Mouse (Mus musculus) adrenal gland, postnatal 25 days (tissue): ENCODE data around the gene Ntpcr. TPM values are rescaled to one million over a fixed set of nuclear protein-coding genes. Genes with fewer than 3 reads are reported as not detected.

Experiments
- DNase-seq: peaks from one replicate; pipeline ENCODE4 v3.0.0; 2021; ENCODE audit warnings: mixed read lengths
- long read RNA-seq: library from polyadenylated mRNA; stranded (forward); transcript quantifications from one replicate; pipeline ENCODE4 v2.0.0, GENCODE M21; 2021
- total RNA-seq: library from RNA; stranded (reverse); gene quantifications from 2 replicates; pipeline ENCODE4 v1.2.3, GENCODE M21; 2021

The Ntpcr gene
- 16.1 and 25.7 TPM in 2 replicates for total RNA-seq
- long read RNA-seq, transcript Ntpcr-201 (5 exons, 1,155 nt), result major isoform, 10 of 24 reads
- long read RNA-seq, partial matches to known transcripts, result 1 of 24 reads
- long read RNA-seq, other reads (novel, unspliced or antisense), result 10 of 24 reads

DNA sequence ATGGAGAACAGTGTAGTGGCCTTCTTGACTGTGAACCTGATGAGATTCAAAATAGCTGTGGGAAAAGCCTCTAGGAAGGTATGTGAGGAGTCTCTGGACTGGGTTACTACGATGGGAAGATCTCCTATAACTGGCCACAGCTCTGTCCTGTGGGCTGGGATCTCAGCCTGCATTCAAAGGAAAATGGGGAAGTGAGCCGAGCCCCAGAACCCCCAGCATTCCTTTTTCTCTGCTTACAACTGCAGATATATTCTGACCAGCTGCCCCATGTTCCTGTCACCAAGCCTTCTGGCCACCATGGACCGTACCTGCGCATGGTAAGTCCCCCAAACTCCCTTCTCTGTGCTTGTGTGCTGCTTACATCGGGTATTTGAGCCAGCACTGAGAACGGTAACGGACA lies at the start of gene Ntpcr:
Gene Ntpcr, plus strand, starts transcription at position 218 of the 400 bp plus-strand sequence.
- no peak for DNase-seq

DNA sequence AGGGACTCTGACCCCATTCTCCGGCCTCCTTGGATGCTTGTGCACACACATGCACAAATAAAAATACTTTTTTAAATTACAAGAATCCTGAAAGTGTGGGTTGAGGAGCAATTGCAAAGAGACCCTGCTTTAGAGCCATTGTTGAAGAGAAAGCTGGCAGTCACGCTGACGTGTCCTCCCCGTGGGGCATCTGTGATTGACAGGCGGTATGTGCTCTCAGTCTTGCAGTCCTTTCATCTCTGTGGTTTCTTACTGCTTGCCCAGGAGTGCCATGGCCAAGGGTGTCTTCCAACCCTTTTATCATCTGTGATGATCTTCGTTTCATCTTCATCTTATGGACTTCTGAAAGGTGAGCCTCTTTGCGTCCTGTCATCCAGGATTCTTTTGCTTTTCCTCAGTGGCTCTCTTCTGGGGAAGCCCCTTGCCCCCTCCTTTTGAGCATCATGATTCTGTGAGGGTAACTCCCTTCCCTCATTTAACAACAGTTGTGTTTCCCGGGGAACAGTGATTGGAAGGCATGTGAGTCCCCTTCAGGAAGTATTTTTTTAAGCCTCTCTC lies 48.8 kb upstream of the Ntpcr start:
- DNase-seq, result no peak

DNA sequence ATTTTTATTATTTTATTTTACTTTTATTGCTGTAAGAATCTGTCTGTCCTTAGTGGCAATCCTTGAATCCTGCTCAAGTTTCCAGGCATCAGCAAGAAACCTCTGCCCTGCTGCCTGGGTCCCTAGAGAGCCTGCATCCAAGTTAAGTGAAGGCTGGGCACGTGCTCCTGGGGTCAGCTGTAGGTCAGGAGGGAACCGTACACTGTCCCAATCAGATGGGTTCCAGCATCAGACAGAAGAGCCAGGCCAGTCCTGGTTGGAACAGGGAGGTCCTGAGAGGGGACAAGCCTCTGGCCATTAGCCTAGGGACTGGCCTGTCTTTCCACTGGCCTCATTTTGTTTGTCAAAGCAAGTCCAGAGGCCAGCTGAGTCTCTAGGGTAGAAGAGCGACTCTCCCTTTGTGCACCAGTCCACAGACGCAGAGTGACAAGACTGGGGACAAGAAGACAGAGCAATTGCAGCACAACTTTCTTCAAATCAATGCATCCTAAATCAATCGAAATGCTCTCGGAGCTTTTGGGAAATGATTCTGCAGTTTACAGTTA lies 44.5 kb upstream of the Ntpcr start:
- DNase-seq, result no peak

DNA sequence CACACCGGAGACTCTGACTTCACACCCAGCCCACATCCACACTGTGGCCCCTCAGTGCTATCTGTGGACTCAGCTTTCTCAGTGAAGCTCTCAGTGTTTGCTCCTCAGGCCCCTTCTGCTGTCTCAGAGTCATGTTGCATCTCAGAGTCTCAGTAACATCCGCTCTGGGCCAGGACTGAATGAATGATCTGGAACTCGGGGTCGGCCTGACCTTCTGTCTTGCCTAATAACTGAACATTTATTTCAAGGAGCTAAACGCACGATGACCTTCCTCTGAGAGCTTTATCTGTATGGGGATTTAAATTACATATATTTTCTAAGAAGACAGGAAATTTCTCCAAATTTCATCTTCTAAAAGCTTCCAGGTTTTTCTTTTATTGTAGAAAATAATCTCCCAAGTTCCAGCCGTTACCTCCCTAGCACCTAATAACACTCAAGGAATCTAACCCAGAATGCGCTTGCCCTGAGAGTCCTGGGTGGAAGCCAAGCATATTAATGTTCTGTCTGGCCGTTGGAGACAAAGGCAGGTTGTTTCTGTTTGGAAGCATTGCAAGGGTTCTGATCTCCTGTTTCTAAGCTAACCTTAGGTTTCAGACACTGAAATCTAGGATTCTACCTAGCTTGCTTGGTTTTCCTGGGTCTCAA lies 43.4 kb upstream of the Ntpcr start:
- no peak for DNase-seq

DNA sequence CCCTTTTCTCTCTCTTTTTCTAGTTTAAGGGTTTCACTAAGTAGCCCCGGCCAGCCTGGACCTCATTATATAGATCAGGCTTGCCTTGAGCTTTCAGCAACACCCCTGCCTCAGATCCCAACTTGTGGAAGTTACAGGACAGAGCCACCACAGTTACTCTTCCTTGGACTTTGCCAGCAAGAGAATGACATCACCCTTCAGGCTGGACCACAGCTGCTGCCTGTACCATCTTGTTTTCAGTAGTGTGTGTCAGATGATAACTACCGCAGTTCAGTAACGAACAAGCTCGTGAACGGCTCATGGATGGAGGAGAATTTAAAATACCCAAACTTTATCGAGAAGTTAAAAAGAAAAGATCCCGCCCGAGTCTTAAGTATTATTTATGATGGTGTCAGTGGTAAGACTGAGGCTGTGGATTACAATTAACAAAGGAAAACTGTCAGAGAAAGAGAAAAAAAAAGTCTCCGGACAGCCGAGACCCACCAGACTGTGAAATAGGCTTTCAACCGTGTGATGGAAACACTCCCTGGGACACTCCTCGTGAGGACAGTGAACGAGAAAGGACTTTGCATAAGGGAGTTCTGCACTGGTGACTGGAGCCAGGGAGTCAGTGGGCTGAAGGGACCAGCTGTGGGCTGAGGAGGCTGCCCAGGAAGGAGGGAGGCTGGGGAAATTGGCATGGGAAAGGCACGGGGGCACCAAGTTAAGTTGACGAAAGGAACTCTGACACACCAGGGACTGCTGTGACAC lies 39.4 kb upstream of the Ntpcr start:
- DNase-seq, result no peak

DNA sequence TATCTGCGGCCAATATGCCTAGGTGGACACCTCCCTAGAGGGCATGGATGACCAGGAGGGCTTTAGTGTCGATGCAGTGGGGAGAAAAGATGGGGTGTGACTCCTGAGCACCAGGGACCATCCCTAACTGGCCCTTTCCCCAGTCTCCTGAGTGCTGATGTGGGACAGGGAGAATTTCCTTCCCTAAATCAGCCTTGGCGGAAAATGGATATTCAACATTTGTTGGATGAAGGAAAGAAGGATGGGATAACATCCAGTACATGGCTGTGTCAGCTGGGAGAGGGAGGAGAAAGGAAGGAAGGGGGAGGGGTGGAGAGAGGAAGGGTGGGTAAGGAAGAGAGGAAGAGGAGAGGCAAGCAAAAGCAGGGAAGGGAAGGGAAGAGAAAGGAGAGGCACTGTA lies 38.8 kb upstream of the Ntpcr start:
- DNase-seq, result no peak

DNA sequence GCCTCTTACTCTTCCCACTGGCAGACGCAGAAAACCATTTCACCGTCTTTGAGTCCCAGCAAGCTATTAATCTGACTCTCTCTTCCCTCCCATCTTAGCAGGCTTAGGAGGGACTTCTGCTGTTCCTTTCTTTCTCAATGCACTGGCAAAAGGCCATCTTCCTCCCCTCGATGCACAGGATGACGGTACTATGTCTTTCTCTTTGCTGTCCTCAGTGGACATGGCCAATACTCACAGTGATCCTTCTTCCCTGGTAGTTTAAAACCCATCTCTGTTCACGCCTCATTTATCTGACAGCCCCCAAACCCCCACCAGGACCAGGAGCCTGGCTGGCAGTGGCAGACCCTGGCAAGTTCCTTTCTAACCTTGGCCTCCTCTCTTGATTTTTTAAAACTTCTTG lies 37.3 kb upstream of the Ntpcr start:
- DNase-seq, result no peak

DNA sequence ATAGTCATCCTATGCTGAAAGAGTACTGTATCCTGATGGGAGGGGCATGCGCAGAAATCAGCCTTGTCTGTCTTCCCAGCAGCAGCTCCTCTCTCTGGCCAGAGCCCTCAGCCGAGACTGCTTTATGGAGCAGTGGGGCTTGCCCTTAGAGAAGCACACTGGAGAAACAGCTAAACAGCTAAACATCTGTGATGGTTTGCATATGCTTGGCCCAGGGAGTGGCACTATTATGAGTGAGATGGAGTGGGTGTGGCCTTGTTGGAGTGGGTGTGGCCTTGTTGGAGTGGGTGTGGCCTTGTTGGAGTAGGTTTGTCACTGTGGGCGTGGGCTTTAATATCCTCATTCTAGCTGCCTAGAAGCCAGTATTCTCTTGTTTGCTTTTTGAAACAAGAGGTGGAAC lies 36.6 kb upstream of the Ntpcr start:
- DNase-seq, result no peak

DNA sequence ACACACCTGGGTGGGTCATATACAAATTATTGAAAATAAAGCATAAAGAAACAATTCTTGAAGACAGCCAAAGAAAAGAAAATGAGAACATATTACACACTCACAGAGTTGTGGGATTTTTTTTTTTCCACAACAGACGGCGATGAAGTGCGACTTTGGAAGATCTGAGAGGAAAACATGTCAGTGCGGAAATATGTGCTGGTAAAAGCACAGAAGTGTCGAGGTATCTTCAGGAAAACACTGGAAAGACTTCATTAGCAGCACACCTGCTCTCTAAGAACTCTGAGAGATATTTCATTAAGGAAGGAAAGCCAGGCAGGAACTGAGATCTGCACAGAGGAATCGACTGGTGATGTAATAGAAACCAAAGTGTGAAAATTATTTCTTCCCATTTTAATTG lies 33.8 kb upstream of the Ntpcr start:
- no peak for DNase-seq

DNA sequence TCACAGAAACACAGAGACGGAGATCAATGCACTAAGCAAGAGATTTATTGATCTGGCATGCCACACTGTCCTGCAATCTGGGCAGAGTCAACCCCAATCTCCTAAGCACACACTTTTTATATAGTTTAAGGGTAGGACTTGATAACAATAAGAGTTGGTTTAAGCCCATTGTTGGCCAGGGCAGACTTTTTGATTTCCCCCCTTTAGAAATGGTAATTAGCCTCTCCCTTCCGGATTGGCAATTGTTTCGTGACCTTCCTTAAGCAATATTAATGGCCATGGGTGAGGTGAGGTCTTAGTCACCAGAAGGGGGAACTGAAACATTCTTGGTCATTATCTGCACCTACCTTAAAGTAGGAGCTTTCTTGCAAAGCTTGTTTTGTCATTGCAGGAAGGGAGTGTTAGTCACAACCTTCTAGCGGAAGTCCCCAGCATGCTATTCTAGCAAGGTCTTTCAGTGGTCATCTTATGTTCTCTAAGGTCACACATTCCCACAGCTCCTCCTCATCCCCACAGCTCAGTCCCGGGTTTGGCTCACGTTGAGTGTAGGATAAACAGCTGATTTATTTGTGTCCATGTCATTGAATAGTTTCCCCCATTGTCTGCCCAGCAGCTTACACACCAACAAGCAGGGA lies 30.3 kb upstream of the Ntpcr start:
- DNase-seq, result no peak

DNA sequence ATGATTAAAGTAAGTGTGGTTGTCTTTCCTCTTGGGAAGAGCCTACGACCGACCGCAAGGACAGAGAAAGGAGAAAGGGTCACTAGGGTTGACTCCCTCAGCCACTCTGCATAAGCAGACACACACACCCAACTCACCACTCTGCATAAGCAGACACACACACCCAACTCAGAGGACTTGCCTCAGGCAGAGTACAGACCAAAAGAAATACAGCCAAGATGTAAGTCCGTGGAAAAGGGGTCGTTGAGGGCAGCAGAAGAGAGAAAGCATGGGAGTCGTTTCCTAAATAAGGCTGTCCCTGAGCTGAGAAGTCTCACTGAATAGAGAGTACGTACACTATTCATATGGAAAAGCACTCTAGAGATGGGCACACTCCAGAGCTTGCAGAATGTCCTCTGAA lies 29.4 kb upstream of the Ntpcr start:
- no peak for DNase-seq

DNA sequence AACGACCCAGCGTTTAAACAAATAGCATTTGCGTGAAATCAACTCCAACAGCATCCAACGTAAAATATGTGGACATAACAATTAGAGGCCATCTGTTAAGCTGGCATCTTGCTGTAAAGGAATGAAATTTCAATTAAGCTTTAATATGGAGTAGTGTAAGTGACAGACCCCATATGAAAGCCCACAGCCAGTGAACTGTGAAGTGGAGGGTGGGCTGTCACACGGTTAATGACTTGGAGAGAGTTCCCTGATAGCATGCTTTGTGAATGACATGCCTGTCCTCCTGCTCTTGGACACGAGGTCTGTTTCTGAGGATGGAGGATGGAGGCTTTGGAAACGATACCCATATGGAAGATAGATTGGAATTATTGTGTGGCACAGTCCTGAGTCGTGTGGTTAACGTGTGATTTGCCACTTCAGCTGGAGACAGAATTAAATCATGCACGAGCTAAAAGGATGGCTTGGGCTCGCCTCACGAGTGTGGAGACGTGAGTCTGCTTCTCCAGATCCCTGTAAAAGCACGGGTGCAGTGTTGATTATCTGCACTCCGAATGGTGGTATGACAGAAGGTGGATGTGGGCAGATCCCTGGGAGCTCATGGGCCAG lies 26.8 kb upstream of the Ntpcr start:
- no peak for DNase-seq

DNA sequence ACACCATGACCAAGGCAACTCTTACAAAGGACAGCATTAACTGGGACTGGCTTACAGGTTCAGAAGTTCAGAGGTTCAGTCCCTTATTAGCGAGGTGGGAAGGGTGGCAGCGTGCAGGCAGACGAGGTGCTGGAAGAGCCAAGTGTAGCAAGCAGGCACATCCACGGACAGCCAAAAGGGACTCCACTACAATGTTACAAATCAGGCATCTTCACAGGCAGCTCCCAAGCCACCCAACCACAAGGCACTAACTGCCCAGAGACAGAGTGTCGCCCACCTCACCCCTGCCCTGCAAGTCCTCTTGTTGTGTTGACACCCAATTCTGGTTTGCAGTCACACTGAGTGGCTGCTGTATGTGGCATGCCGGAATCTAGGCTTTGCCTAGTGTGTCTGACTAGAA lies 25.3 kb upstream of the Ntpcr start:
- no peak for DNase-seq

DNA sequence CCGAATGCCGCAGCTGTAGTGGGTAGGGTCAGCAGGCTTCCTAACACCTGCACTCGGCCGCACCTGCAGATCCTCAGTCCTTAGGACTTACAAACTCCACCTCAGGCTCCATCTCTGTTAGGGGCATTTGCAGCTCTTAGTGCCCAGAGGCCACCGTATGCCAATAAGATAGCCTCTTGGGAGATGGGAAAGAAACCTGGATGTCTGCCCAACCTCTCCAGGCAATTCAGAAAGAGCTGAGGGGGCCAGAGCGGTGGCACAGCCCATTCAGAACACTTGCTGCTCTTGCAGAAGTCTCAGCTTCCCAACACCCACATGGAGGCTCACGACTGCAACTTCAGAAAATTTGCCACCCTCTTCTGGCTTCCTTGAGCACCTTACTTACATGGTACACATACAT lies 23.9 kb upstream of the Ntpcr start:
- no peak for DNase-seq

DNA sequence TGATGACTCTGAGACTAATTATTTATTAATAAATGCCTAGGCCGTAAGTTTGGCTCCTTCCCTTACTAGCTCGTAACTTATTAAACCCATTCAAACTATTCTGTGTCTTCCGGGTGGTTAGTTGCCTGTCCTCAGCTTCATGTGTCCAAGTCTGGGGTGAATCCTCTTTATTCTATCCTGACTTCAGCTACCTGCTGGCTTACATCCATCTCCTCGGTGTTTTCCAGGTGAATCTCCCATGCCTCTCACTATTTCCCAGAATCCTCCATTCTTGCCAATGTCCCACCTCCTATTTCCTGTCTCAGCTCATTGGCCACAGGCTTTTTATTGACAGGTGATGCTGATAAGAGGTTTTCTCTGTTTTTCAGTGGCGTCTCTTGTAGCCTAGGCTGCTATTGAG lies 20.6 kb upstream of the Ntpcr start:
- no peak for DNase-seq

DNA sequence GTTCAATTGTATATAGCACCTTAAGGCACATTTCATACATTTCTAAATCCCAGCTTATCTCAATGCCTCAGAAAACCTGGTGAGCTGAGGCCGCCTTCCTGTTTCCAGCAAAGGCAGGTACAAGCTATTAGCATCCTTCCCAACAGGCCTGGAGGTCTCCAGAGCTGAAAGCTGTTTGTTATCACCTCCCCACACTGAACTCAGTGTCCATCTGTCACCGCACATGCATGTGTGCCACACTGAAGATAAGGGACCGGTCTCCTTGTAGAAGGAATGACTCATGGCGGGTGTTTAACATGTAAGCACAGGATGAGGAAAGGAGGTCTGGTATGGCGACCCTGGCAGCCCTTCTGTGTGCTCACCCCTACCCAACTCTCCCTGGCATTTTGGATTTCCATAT lies 18.2 kb upstream of the Ntpcr start:
- DNase-seq, result no peak

DNA sequence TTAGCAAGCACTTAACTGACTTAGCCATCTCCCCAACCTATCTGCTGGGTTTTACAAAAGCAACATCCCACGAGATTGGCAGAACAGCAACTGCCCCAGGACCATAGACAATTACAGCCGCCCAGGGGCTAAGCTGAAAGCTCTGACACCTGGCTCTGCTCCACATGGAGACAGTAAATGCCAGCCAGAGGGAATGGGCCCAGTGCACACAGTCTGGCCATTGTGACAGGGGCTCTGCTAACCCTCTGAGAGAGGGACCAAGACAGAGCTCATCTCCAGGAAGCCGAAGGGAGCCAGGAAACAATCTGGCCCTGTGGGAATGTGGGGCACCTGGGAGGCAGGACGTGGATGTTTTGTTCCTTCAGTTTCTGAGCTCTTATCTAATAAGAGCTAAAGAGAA lies 13.6 kb upstream of the Ntpcr start:
- DNase-seq, result no peak

DNA sequence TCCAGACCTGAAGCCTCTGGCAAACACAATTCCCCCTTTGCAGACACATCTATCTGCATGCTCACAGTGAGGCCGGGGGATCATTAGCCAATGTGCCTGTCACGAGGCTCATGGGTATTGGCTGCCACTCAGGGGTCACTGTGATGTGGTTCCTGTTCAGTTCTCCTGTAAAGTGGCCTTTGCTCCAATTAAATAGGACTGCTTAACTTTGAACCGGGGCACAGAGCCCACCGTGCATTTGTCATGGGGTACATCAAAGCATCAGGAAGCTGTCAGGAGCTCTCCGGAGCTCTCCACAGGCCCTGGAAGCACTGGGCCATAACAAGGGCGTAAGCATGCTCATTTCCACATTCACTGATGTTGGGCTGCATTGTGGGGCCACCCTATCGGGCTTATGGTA lies 13.2 kb upstream of the Ntpcr start:
- DNase-seq, result no peak

DNA sequence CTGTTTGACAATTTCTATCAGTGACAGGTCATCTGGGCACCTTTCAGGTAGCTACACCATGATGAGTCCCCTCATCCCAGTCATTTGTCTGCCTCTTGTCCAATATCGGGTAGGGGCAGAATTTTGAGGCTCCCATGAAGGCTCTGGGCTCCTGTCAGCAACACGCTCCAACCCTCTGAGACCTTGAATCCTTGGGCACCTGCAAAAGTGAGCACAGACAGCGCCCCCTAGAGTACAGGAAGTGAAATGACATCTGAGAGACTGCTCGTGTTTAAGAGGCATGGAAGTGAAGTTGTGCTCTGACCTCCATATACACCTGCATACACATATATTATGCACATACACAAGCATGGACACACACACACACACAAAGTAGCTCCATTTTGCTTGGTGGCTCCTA lies 10.8 kb upstream of the Ntpcr start:
- DNase-seq, result no peak

DNA sequence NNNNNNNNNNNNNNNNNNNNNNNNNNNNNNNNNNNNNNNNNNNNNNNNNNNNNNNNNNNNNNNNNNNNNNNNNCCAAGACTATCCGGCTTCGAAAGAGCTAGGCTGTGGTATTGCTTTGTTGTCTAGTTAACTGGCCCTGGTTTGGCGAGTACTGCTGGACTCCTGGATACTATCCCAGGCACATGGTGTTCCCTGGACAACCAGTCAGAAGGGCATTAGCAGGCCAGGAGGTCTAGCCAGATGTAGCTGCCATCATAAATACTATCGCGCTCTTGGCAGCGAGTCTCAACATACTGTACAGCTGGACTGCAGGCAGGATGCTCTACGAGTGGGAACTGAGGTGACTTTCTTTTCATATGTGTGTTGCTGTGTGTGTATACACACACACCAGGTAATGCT lies 7.1 kb upstream of the Ntpcr start:
- DNase-seq, result no peak

DNA sequence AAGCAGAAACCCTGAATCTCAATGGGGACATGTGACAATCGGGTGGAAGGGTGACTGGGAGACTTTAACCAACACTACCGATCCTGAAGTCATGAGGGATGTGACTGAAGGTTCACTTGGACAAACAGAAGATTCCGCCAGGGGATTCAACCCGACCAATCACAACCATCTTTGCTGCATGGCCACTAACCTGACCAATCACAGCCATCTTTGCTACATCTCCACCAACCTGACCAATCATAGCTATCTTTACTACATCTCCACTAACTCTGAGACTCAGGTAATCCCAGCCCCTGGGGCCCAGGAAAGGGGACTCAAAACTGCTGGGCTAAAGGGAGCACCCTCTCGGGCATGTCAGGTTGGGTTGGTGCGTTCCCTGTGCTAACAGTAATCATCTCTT lies 6.3 kb upstream of the Ntpcr start:
- DNase-seq, result no peak

DNA sequence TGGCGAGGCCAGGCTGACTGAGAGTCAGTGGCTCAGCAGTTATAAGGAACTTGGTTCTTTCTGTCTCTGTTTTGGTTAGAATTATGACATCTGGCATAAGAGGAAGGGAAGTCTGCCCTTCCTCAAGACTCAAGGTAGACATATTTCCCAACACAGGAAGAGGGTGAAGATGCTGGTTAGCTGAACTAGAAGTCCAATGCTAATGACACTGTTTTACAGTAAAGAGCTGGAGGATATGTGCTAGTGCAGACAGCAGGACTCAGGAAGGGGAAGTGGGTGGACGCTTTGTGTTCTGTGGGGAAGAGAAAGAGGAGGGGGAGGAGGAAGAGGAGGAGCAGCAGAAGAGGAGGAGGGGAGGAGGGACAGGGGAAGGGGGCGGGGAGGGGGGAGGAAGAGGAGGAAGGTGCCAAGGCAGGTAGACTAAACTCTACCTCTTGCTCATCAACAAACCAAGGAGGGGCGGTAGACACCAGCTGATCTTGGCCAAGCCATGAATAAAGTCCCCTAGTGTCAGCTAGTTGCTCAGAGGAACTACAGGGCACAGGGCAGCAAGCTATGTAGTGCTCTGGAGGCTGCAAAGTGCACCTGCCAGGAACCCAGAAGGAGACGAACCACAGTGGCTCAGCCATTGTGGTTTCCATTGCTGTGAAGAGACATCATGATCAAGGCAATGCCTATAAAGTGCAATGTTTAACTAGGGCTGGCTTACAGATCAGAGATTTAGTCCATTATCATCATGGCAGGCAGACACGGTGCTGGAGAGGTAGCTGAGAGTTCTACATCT lies 4.5 kb upstream of the Ntpcr start:
- no peak for DNase-seq
